Mouse (Mus musculus) CD8-positive naive resting alpha-beta T cell, adult 2 months (primary cell): ENCODE measurements around the gene Il27.

Source experiments
- DNase-seq, 2 experiments: peaks; one replicate each; pipeline ENCODE4 v3.0.0; 2022; ENCODE audit warnings: low read depth in 2 of 2, low spot score in 2 of 2

The Il27 gene

GRCm38 (mm10) chr7:126607064-126607463 lies 12.3 kb upstream of the Il27 start:
- DNase-seq: no peak

- DNase-seq: no peak
These were observed 11.9 kb upstream of the Il27 start for GRCm38 (mm10) chr7:126606611-126607010.

GRCm38 (mm10) chr7:126602650-126603049 lies 7.9 kb upstream of the Il27 start:
- DNase-seq: no peak

- DNase-seq: no peak
These were observed 7.2 kb upstream of the Il27 start for GRCm38 (mm10) chr7:126601896-126602295.

- DNase-seq: no peak
These were observed 4.2 kb upstream of the Il27 start for GRCm38 (mm10) chr7:126598919-126599318.

GRCm38 (mm10) chr7:126596414-126596813 lies 1.7 kb upstream of the Il27 start:
- no peak for DNase-seq

- DNase-seq: no peak
These were observed 1.1 kb upstream of the Il27 start for GRCm38 (mm10) chr7:126595890-126596289.

- DNase-seq: no peak
These were observed 7.0 kb downstream of the Il27 start for GRCm38 (mm10) chr7:126587779-126588178.

- DNase-seq: no peak
These were observed 7.9 kb downstream of the Il27 start for GRCm38 (mm10) chr7:126586839-126587238.

GRCm38 (mm10) chr7:126585717-126586116 lies 9.0 kb downstream of the Il27 start, which contains the start of gene Cln3:
Cln3 (minus strand) TSS chr7:126585817.
- no peak for DNase-seq

- peak in 1 of 2 experiments; percentile 25 for DNase-seq
These were observed 10.2 kb downstream of the Il27 start, which contains the start of gene Apobr for GRCm38 (mm10) chr7:126584506-126584977. Apobr (plus strand) TSS chr7:126584942.

GRCm38 (mm10) chr7:126583761-126584160 lies 11.0 kb downstream of the Il27 start:
- DNase-seq: no peak

- peak; percentile 74 to 79 for DNase-seq
These were observed 11.5 kb downstream of the Il27 start for GRCm38 (mm10) chr7:126583251-126583709.

- no peak for DNase-seq
These were observed 12.0 kb downstream of the Il27 start for GRCm38 (mm10) chr7:126582759-126583158.

- DNase-seq: no peak
These were observed 13.1 kb downstream of the Il27 start for GRCm38 (mm10) chr7:126581661-126582060.

- peak; percentile 36 to 48 for DNase-seq
These were observed 15.6 kb downstream of the Il27 start for GRCm38 (mm10) chr7:126579172-126579571.

GRCm38 (mm10) chr7:126576946-126577345 lies 17.8 kb downstream of the Il27 start:
- peak; percentile 31 to 57 for DNase-seq

- DNase-seq: peak; percentile 77 to 86
These were observed 28.5 kb downstream of the Il27 start, which contains the start of gene Eif3c for GRCm38 (mm10) chr7:126566094-126566765. Eif3c (minus strand) TSS chr7:126566411.

GRCm38 (mm10) chr7:126565693-126566092 lies 29.0 kb downstream of the Il27 start:
- DNase-seq: no peak

- no peak for DNase-seq
These were observed 38.1 kb downstream of the Il27 start for GRCm38 (mm10) chr7:126556635-126557034.

- DNase-seq: peak in 1 of 2 experiments; percentile 11
These were observed 39.9 kb downstream of the Il27 start for GRCm38 (mm10) chr7:126554796-126555195.

- no peak for DNase-seq
These were observed 49.1 kb downstream of the Il27 start for GRCm38 (mm10) chr7:126545631-126546030.

GRCm38 (mm10) chr7:126541661-126542060 lies 53.1 kb downstream of the Il27 start:
- DNase-seq: no peak
